Comparison of ENCODE assay signal across 8 mouse cellular contexts in genomic region chrX:170008584-170008983, GRCm38 (mm10). TPM values are rescaled to one million over a fixed set of nuclear protein-coding genes. Genes with fewer than 3 reads are reported as not detected.
DNase-seq lines count a peak whose midpoint lies in the region; ATAC-seq and TF ChIP-seq lines count a peak whose summit lies in the region.
"Not testable (repeated sequence)": the region's sequence is repeated elsewhere in the genome, so short reads cannot be mapped to it uniquely, and the experiment has no call there.

No protein-coding gene starts in this region.

- ATAC-seq in forebrain, postnatal 0 days; midbrain, embryonic 12.5 days (ENCODE audit: low FRiP score, low read depth): not testable (repeated sequence)

- not testable (repeated sequence) for H3K4me3 ChIP-seq in MEL (ENCODE audit: control insufficient read depth in 1 of 2, insufficient read depth in 1 of 2, low read depth in 2 of 2, low read length in 2 of 2); midbrain, embryonic 12.5 days
- H3K4me3 ChIP-seq in forebrain, postnatal 0 days (ENCODE audit: low read depth, low read length), result peak overlapping the region; percentile 57; the same call in 1 of the 2 replicates
- peak overlapping the region; percentile 55; the same call in 1 of the 2 replicates for H3K4me3 ChIP-seq in limb, embryonic 10.5 days

- not testable (repeated sequence) for H3K36me3 ChIP-seq in MEL (ENCODE audit: control insufficient read depth in 1 of 2, insufficient read depth in 2 of 2, low read length in 2 of 2); forebrain, postnatal 0 days (ENCODE audit: insufficient read depth); midbrain, embryonic 12.5 days
- peaks cover 17% of the 10 kb centered on the region for H3K36me3 ChIP-seq in limb, embryonic 10.5 days

- WGBS in forebrain, postnatal 0 days, result 33% methylated on average over 3 of the region's 3 CpGs
- WGBS in limb, embryonic 10.5 days, result 56% methylated on average over 3 of the region's 3 CpGs
- WGBS in midbrain, embryonic 12.5 days, result 30% methylated on average over 3 of the region's 3 CpGs

- not testable (repeated sequence) for H3K27me3 ChIP-seq in MEL (ENCODE audit: control insufficient read depth in 1 of 2, insufficient read depth in 2 of 2, low read length in 2 of 2); forebrain, postnatal 0 days (ENCODE audit: insufficient read depth, low read length); limb, embryonic 10.5 days (ENCODE audit: low read depth, poor library complexity, severe bottlenecking); midbrain, embryonic 12.5 days

- peak overlapping the region; percentile 38 for H3K4me2 ChIP-seq in forebrain, postnatal 0 days (ENCODE audit: low read depth)
- H3K4me2 ChIP-seq in midbrain, embryonic 12.5 days (replicated peaks), result peak overlapping the region; percentile 10; the same call in 1 of the 2 replicates

- not testable (repeated sequence) for H3K27ac ChIP-seq in MEL (ENCODE audit: control insufficient read depth, low read depth, low read length); forebrain, postnatal 0 days (ENCODE audit: low read depth, low read length)
- peak overlapping the region; percentile 31; the same call in 1 of the 2 replicates for H3K27ac ChIP-seq in limb, embryonic 10.5 days
- H3K27ac ChIP-seq in midbrain, embryonic 12.5 days (replicated peaks), result peak overlapping the region; percentile 36

- DNase-seq in MEL (ENCODE audit: low read depth, low spot score), result peak; percentile 55
- DNase-seq in cerebellum, adult 9-10 months, result peak; percentile 80
- DNase-seq in forebrain, postnatal 0 days, result not testable (repeated sequence)
- DNase-seq in induced T-regulatory cell, adult 2 months (ENCODE audit: low read depth), result peak; percentile 76
- peak; percentile 47 for DNase-seq in limb, embryonic 10.5 days (ENCODE audit: low spot score)
- DNase-seq in right cerebral cortex, postnatal 4 days, result peak; percentile 58
- peak; percentile 65 to 85 for DNase-seq in urinary bladder, postnatal 4 days (ENCODE audit: low spot score in 2 of 2)

- not testable (repeated sequence) for TF ChIP-seq POLR2A in MEL (IDR thresholded peaks at IDR 0.05; ENCODE audit: control insufficient read depth in 1 of 2, insufficient read depth in 1 of 2, low read depth in 1 of 2, low read length in 2 of 2, poor library complexity in 1 of 2)

- not testable (repeated sequence) for TF ChIP-seq CTCF in MEL (IDR thresholded peaks at IDR 0.05 in 2 of 3, conservative IDR thresholded peaks at IDR 0.05 in 1 of 3; ENCODE audit: control insufficient read depth in 1 of 3, insufficient read depth in 1 of 3, low read depth in 2 of 3, low read length in 3 of 3, poor library complexity in 1 of 3, severe bottlenecking in 1 of 3); forebrain, postnatal 0 days (IDR thresholded peaks at IDR 0.05; ENCODE audit: low read depth)

- peaks cover 12% of the 10 kb centered on the region for H3K79me2 ChIP-seq in MEL (ENCODE audit: control insufficient read depth, insufficient read depth, low read length, poor library complexity)

- H3K9ac ChIP-seq in MEL (ENCODE audit: control insufficient read depth, low read depth, low read length, poor library complexity, severe bottlenecking); midbrain, embryonic 12.5 days (replicated peaks): not testable (repeated sequence)
- H3K9ac ChIP-seq in forebrain, postnatal 0 days, result peak overlapping the region; percentile 31; the same call in 1 of the 2 replicates

- TF ChIP-seq EP300 in MEL (IDR thresholded peaks at IDR 0.05; ENCODE audit: low read depth in 1 of 2, low read length in 2 of 2), result not testable (repeated sequence)

- H3K9me3 ChIP-seq in MEL (replicated peaks; ENCODE audit: insufficient read depth, low read length), result not testable (repeated sequence)
- H3K9me3 ChIP-seq in forebrain, postnatal 0 days (ENCODE audit: low read length), result peaks cover 20% of the 10 kb centered on the region
- H3K9me3 ChIP-seq in limb, embryonic 10.5 days (replicated peaks), result peaks cover 30% of the 10 kb centered on the region
- peaks cover 39% of the 10 kb centered on the region for H3K9me3 ChIP-seq in midbrain, embryonic 12.5 days

- TF ChIP-seq RAD21 in MEL (IDR thresholded peaks at IDR 0.05; ENCODE audit: low read depth, low read length), result not testable (repeated sequence)

- not testable (repeated sequence) for H3K4me1 ChIP-seq in MEL (ENCODE audit: control insufficient read depth in 1 of 2, insufficient read depth in 2 of 2, low read length in 2 of 2); forebrain, postnatal 0 days (ENCODE audit: insufficient read depth); midbrain, embryonic 12.5 days
- H3K4me1 ChIP-seq in limb, embryonic 10.5 days, result peaks cover 14% of the 10 kb centered on the region; the same call in 1 of the 2 replicates

RNA-seq across cellular contexts. Expression of gene Gm21887, which starts 0.9 kb away (rescaled TPM):
- total RNA-seq in MEL (2012; rRNA removed), result 2.5 and 4.7 TPM in 2 replicates
- 10 to 100 TPM in 1 of 2 experiments, not detected in 1; 88.8 TPM for polyA plus RNA-seq in MEL (2012; ENCODE audit: insufficient read depth in 1 of 2, insufficient read length in 2 of 2, low read depth in 1 of 2, low replicate concordance in 2 of 2, missing spikeins in 1 of 2)
- 12.1 and 39.7 TPM in 2 replicates for total RNA-seq in forebrain, postnatal 0 days (2014; rRNA removed)
- polyA plus RNA-seq in forebrain, postnatal 0 days (2015; fragmentation: Nextera tagmentation; extraction: Ambion mirVana), result 156 and 231 TPM in 2 replicates
- 253 and 254 TPM in 2 replicates for polyA plus RNA-seq in limb, embryonic 10.5 days (2016; fragmentation: Nextera tagmentation; extraction: Ambion mirVana)
- polyA plus RNA-seq in midbrain, embryonic 12.5 days (2016; fragmentation: Nextera tagmentation; extraction: Ambion mirVana), result 187 and 270 TPM in 2 replicates
